In genomic region chr13:56475363-56475762, GRCm38 (mm10) we compare ENCODE assay signal across 9 mouse cellular contexts. TPM values are rescaled to one million over a fixed set of nuclear protein-coding genes. Genes with fewer than 3 reads are reported as not detected.
DNase-seq lines count a peak whose midpoint lies in the region; ATAC-seq and TF ChIP-seq lines count a peak whose summit lies in the region.
"Had no signal": no experiment of that assay in that cellular context is flagged by ENCODE, and none has a peak within 500 bp of the region (broad histone marks: within the 10 kb centered on the region; RNA-seq: fewer than 3 reads in every experiment).

No protein-coding gene starts in this region.

- no peak overlapping the region for H3K9ac ChIP-seq in forebrain, embryonic 11.5 days (ENCODE audit: low read length)
- no peak overlapping the region for H3K9ac ChIP-seq in intestine, embryonic 15.5 days
- no peak overlapping the region for H3K9ac ChIP-seq in limb, embryonic 14.5 days (ENCODE audit: low read depth, low read length, severe bottlenecking)
- H3K9ac ChIP-seq in neural tube, embryonic 13.5 days, result no peak overlapping the region

- TF ChIP-seq POLR2A in limb, embryonic 14.5 days (IDR thresholded peaks at IDR 0.05; ENCODE audit: borderline replicate concordance, extremely low read depth, insufficient read depth, insufficient read length), result no peak

- no peak overlapping the region for H3K27ac ChIP-seq in forebrain, embryonic 11.5 days (ENCODE audit: low read depth, low read length)
- H3K27ac ChIP-seq in intestine, embryonic 15.5 days, result no peak overlapping the region
- no peak overlapping the region for H3K27ac ChIP-seq in limb, embryonic 14.5 days (replicated peaks; ENCODE audit: low read depth, low read length)
- no peak overlapping the region for H3K27ac ChIP-seq in neural tube, embryonic 13.5 days (replicated peaks)

- no peaks in the 10 kb centered on the region for H3K4me1 ChIP-seq in forebrain, embryonic 11.5 days (replicated peaks; ENCODE audit: control insufficient read depth, insufficient read depth, low read length)
- no peaks in the 10 kb centered on the region; the same call in 1 of the 2 replicates for H3K4me1 ChIP-seq in intestine, embryonic 15.5 days (replicated peaks)
- H3K4me1 ChIP-seq in limb, embryonic 14.5 days (ENCODE audit: control insufficient read depth, insufficient read depth, low read length), result peaks cover 3% of the 10 kb centered on the region; the same call in 1 of the 2 replicates
- H3K4me1 ChIP-seq in neural tube, embryonic 13.5 days (replicated peaks), result 0 out of 2 replicates have a peak, but pooled peaks cover 7% of the 10 kb centered on the region

- H3K27me3 ChIP-seq in forebrain, embryonic 11.5 days (ENCODE audit: control insufficient read depth, insufficient read depth, low read length), result no peaks in the 10 kb centered on the region
- H3K27me3 ChIP-seq in intestine, embryonic 15.5 days (replicated peaks), result no peaks in the 10 kb centered on the region
- H3K27me3 ChIP-seq in limb, embryonic 14.5 days (ENCODE audit: control insufficient read depth, insufficient read depth, low read length), result no peaks in the 10 kb centered on the region
- H3K27me3 ChIP-seq in neural tube, embryonic 13.5 days, result no peaks in the 10 kb centered on the region

- peak; percentile 46; the same call in 1 of the 2 replicates for ATAC-seq in forebrain, embryonic 11.5 days (replicated peaks; ENCODE audit: low FRiP score)
- peak; percentile 61 for ATAC-seq in intestine, embryonic 15.5 days
- ATAC-seq in limb, embryonic 14.5 days (ENCODE audit: low FRiP score, low read depth), result peak; percentile 37; the same call in 1 of the 2 replicates
- peak; percentile 74 for ATAC-seq in neural tube, embryonic 13.5 days (ENCODE audit: low read depth)

- H3K9me3 ChIP-seq in forebrain, embryonic 11.5 days (ENCODE audit: control insufficient read depth, low read length), result no peaks in the 10 kb centered on the region
- no peaks in the 10 kb centered on the region for H3K9me3 ChIP-seq in intestine, embryonic 15.5 days
- H3K9me3 ChIP-seq in limb, embryonic 14.5 days (ENCODE audit: control insufficient read depth, low read length), result no peaks in the 10 kb centered on the region
- H3K9me3 ChIP-seq in neural tube, embryonic 13.5 days, result no peaks in the 10 kb centered on the region

- no peak overlapping the region for H3K4me2 ChIP-seq in forebrain, embryonic 11.5 days (ENCODE audit: low read depth, low read length, severe bottlenecking)
- H3K4me2 ChIP-seq in intestine, embryonic 15.5 days (replicated peaks), result no peak overlapping the region
- no peak overlapping the region for H3K4me2 ChIP-seq in limb, embryonic 14.5 days (replicated peaks; ENCODE audit: low read depth, low read length, severe bottlenecking)
- H3K4me2 ChIP-seq in neural tube, embryonic 13.5 days, result no peak overlapping the region; the same call in 1 of the 2 replicates

- no peaks in the 10 kb centered on the region for H3K36me3 ChIP-seq in forebrain, embryonic 11.5 days (ENCODE audit: control insufficient read depth, insufficient read depth, low read length)
- H3K36me3 ChIP-seq in intestine, embryonic 15.5 days, result no peaks in the 10 kb centered on the region
- no peaks in the 10 kb centered on the region for H3K36me3 ChIP-seq in limb, embryonic 14.5 days (ENCODE audit: control insufficient read depth, insufficient read depth, low read length)
- no peaks in the 10 kb centered on the region for H3K36me3 ChIP-seq in neural tube, embryonic 13.5 days

- DNase-seq in ovary, postnatal 14 days (ENCODE audit: low spot score), result peak; percentile 46
- no peak for DNase-seq in ovary, adult 18-20 months (ENCODE audit: low spot score)
- peak; percentile 66 for DNase-seq in adrenal gland, postnatal 14 days
- peak; percentile 64 for DNase-seq in forebrain, embryonic 11.5 days (ENCODE audit: low spot score)
- peak; percentile 82 for DNase-seq in limb, embryonic 14.5 days (ENCODE audit: low spot score)
- no peak for DNase-seq in urinary bladder, postnatal 10 days (ENCODE audit: low spot score)

- no peak overlapping the region for H3K4me3 ChIP-seq in forebrain, embryonic 11.5 days (ENCODE audit: low read depth, low read length)
- H3K4me3 ChIP-seq in intestine, embryonic 15.5 days (replicated peaks), result no peak overlapping the region
- no peak overlapping the region for H3K4me3 ChIP-seq in limb, embryonic 14.5 days (replicated peaks; ENCODE audit: low read length)
- no peak overlapping the region for H3K4me3 ChIP-seq in neural tube, embryonic 13.5 days

- 38% methylated on average over 4 of the region's 4 CpGs for WGBS in forebrain, embryonic 11.5 days
- WGBS in intestine, embryonic 15.5 days, result 31% methylated on average over 4 of the region's 4 CpGs
- 35% methylated on average over 4 of the region's 4 CpGs for WGBS in limb, embryonic 14.5 days
- 25% methylated on average over 4 of the region's 4 CpGs for WGBS in neural tube, embryonic 13.5 days

RNA-seq across cellular contexts. Expression of gene Il9, which starts 6.7 kb away (rescaled TPM):
- total RNA-seq in adrenal gland, postnatal 14 days (2021), result not detected in 2 replicates
- not detected in 2 replicates for polyA plus RNA-seq in forebrain, embryonic 11.5 days (2014; fragmentation: Nextera tagmentation; extraction: Ambion mirVana)
- not detected in 2 replicates for polyA plus RNA-seq in intestine, embryonic 15.5 days (2015; fragmentation: Nextera tagmentation; extraction: Ambion mirVana)
- polyA plus RNA-seq in limb, embryonic 14.5 days (2012; rRNA removed), result not detected in 2 replicates
- not detected in 2 replicates for polyA plus RNA-seq in limb, embryonic 14.5 days (2014; fragmentation: Nextera tagmentation; extraction: Ambion mirVana)
- polyA plus RNA-seq in neural tube, embryonic 13.5 days (2015; fragmentation: Nextera tagmentation; extraction: Ambion mirVana), result not detected in 2 replicates
- polyA plus RNA-seq: gonadal fat pad, adult 2 months had no signal

RNA-seq across cellular contexts. Expression of gene Slc25a48, which starts 37.2 kb away (rescaled TPM):
- total RNA-seq in adrenal gland, postnatal 14 days (2021), result 2.7 and 4.6 TPM in 2 replicates
- polyA plus RNA-seq in forebrain, embryonic 11.5 days (2014; fragmentation: Nextera tagmentation; extraction: Ambion mirVana), result not detected in 2 replicates
- polyA plus RNA-seq in intestine, embryonic 15.5 days (2015; fragmentation: Nextera tagmentation; extraction: Ambion mirVana), result 0.10 and 0.13 TPM in 2 replicates
- polyA plus RNA-seq in limb, embryonic 14.5 days (2012; rRNA removed), result 0.69 and 0.74 TPM in 2 replicates
- polyA plus RNA-seq in limb, embryonic 14.5 days (2014; fragmentation: Nextera tagmentation; extraction: Ambion mirVana), result 0.44 and 0.77 TPM in 2 replicates
- not detected in 2 replicates for polyA plus RNA-seq in neural tube, embryonic 13.5 days (2015; fragmentation: Nextera tagmentation; extraction: Ambion mirVana)

RNA-seq across cellular contexts. Expression of gene Fbxl21, which starts 46.9 kb away (rescaled TPM):
- 2.7 and 3.0 TPM in 2 replicates for total RNA-seq in adrenal gland, postnatal 14 days (2021)
- 1.7 and 2.2 TPM in 2 replicates for polyA plus RNA-seq in forebrain, embryonic 11.5 days (2014; fragmentation: Nextera tagmentation; extraction: Ambion mirVana)
- 1.2 and 2.1 TPM in 2 replicates for polyA plus RNA-seq in intestine, embryonic 15.5 days (2015; fragmentation: Nextera tagmentation; extraction: Ambion mirVana)
- polyA plus RNA-seq in limb, embryonic 14.5 days (2012; rRNA removed), result 3.0 and 3.2 TPM in 2 replicates
- 2.8 and 3.7 TPM in 2 replicates for polyA plus RNA-seq in limb, embryonic 14.5 days (2014; fragmentation: Nextera tagmentation; extraction: Ambion mirVana)
- 3.9 and 4.2 TPM in 2 replicates for polyA plus RNA-seq in neural tube, embryonic 13.5 days (2015; fragmentation: Nextera tagmentation; extraction: Ambion mirVana)

RNA-seq across cellular contexts. Expression of gene Gm3045, which starts 49.0 kb away (rescaled TPM):
- total RNA-seq in adrenal gland, postnatal 14 days (2021), result not detected in 2 replicates
- polyA plus RNA-seq in forebrain, embryonic 11.5 days (2014; fragmentation: Nextera tagmentation; extraction: Ambion mirVana), result not detected in 2 replicates
- not detected in 2 replicates for polyA plus RNA-seq in intestine, embryonic 15.5 days (2015; fragmentation: Nextera tagmentation; extraction: Ambion mirVana)
- polyA plus RNA-seq in limb, embryonic 14.5 days (2012; rRNA removed), result 0.04 and 0.10 TPM in 2 replicates
- not detected in 2 replicates for polyA plus RNA-seq in limb, embryonic 14.5 days (2014; fragmentation: Nextera tagmentation; extraction: Ambion mirVana)
- not detected in 2 replicates for polyA plus RNA-seq in neural tube, embryonic 13.5 days (2015; fragmentation: Nextera tagmentation; extraction: Ambion mirVana)
- polyA plus RNA-seq: gonadal fat pad, adult 2 months had no signal

Comparison
In these comparisons a context has a peak if more than half of its experiments do, and no peak if none do; other contexts are left out.
1. DNase-seq: peak in ovary, postnatal 14 days (single experiment), adrenal gland, postnatal 14 days (single experiment), forebrain, embryonic 11.5 days (single experiment) and limb, embryonic 14.5 days (single experiment); none in ovary, adult 18-20 months (single experiment) and urinary bladder, postnatal 10 days (single experiment).
2. Peak in every context shown above with its lines, with median percentiles within 50 percentile points of each other: ATAC-seq.